Mouse (Mus musculus): ENCODE measurements around the gene Dnajc3.

- TF ChIP-seq CTCF (IDR thresholded peaks at IDR 0.05 in 2 of 3, conservative IDR thresholded peaks at IDR 0.05 in 1 of 3; ENCODE audit: control insufficient read depth in 1 of 3, insufficient read depth in 1 of 3, low read depth in 2 of 3, low read length in 3 of 3, poor library complexity in 1 of 3, severe bottlenecking in 1 of 3) = no peak
- no peak for TF ChIP-seq CHD2 (IDR thresholded peaks at IDR 0.05; ENCODE audit: low read length)
- no peak for TF ChIP-seq MEF2A (IDR thresholded peaks at IDR 0.05; ENCODE audit: extremely low read depth, insufficient replicate concordance, low read depth, low read length, poor library complexity, severe bottlenecking)
- TF ChIP-seq POLR2AphosphoS2 (IDR thresholded peaks at IDR 0.05; ENCODE audit: low read length) = no peak
- no peak for TF ChIP-seq E2F4 (IDR thresholded peaks at IDR 0.05; ENCODE audit: borderline replicate concordance, low read depth, low read length)
- TF ChIP-seq GABPA (IDR thresholded peaks at IDR 0.05; ENCODE audit: low read depth, low read length) = no peak
- no peak for TF ChIP-seq RCOR1 (IDR thresholded peaks at IDR 0.05; ENCODE audit: low read depth, low read length)
- 0 out of 4 replicates have a peak, but pooled peaks of 1 of the 2 experiments have one; percentile 12 for TF ChIP-seq EP300 (IDR thresholded peaks at IDR 0.05; ENCODE audit: low read depth in 1 of 2, low read length in 2 of 2)
Observed at GRCm38 (mm10) chr14:118987523-118988496, 50.0 kb downstream of the Dnajc3 start.
